Mouse (Mus musculus): ENCODE measurements at regions not wholly inside any gene's neighbourhood (a gene's known extent, or its start where the extent isn't known, plus 50 kb on each side); places are given as distances from the start of the nearest gene placed in this dataset.
"Not testable (repeated sequence)": the region's sequence is repeated elsewhere in the genome, so short reads cannot be mapped to it uniquely, and the experiment has no call there.

DNA sequence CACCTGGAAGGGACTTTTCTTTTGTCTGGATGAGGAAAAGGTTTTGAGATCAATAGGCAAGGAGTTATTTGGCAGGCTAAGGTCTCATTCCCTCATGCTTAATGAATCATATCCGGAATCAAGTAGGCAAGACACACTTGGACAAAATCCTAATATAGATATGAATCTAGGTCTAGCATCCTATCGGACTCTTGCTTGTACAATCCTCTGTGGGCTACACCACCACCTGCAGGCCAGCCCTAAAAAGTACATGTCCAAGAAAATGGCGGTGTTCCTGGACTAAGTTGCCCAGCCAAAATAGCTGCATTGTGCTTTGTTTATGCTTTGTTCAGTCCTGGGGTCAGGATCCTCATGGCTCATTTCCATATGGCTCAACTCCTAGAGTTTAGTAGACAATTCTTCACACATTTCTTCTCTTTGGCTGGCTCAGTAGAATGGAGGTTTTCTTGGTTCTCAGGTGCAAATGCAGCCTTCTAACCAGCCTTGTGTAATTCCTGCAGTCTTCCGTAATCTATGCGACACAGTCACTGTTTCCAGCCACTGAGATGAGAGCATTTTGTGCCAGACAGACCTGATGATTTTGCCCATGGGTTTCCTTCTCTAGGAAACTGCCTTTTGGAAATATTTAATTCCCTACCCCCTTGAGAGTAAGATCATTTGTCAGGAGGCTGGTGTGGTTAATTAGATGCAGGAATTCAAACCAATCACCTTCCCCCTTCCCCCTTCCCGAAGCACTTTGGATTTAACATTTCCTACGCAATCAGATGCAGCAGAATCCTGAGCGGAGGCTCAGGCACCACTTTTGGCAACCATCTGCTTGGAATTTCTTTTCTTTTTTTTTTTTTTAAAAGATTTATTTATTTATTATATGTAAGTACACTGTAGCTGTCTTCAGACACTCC lies 80.6 kb upstream of the Tcf12 start:
- 45% methylated on average over 8 of the region's 8 CpGs for WGBS
- H3K9ac ChIP-seq (ENCODE audit: low read depth, low read length) = no peak overlapping the region
- H3K27ac ChIP-seq (replicated peaks; ENCODE audit: insufficient read depth, low read depth, low read length) = no peak overlapping the region
- TF ChIP-seq CTCF (IDR thresholded peaks at IDR 0.05; ENCODE audit: low read depth, low read length) = peak; percentile 70
- TF ChIP-seq POLR2A (IDR thresholded peaks at IDR 0.05; ENCODE audit: extremely low read depth, insufficient read depth, low read length) = no peak
- no peaks in the 10 kb centered on the region for H3K36me3 ChIP-seq (ENCODE audit: control insufficient read depth, insufficient read depth, low read length)
- H3K4me1 ChIP-seq (ENCODE audit: control insufficient read depth, insufficient read depth, low read length) = no peaks in the 10 kb centered on the region
- no peak overlapping the region for H3K4me3 ChIP-seq (ENCODE audit: insufficient read depth, low read depth, low read length)
- no peaks in the 10 kb centered on the region for H3K79me2 ChIP-seq (ENCODE audit: control insufficient read depth, insufficient read depth, low read length)
- DNase-seq (ENCODE audit: extremely low read depth, low read depth, low spot score) = peak; percentile 37
- H3K27me3 ChIP-seq (ENCODE audit: control insufficient read depth, insufficient read depth, low read length) = no peaks in the 10 kb centered on the region

DNA sequence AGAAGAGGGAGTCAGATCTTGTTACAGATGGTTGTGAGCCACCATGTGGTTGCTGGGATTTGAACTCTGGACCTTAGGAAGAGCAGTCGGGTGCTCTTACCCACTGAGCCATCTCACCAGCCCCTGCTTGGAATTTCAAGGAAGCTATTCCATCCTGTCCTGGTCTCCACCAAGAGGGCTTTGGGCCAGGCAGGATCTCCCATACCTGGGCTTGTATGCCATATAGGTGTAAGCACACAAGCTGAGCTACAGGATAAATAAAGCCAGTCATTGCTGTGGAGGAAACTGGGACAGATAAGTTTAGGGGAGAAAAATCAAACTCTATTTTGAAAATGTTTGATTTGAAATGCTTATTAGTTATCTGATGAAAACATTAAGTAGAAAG lies 81.3 kb upstream of the Tcf12 start:
- H3K9ac ChIP-seq (ENCODE audit: low read depth, low read length); H3K27me3 ChIP-seq (ENCODE audit: control insufficient read depth, insufficient read depth, low read length); H3K27ac ChIP-seq (replicated peaks; ENCODE audit: insufficient read depth, low read depth, low read length); H3K4me1 ChIP-seq (ENCODE audit: control insufficient read depth, insufficient read depth, low read length); H3K79me2 ChIP-seq (ENCODE audit: control insufficient read depth, insufficient read depth, low read length); DNase-seq (ENCODE audit: extremely low read depth, low read depth, low spot score); H3K4me3 ChIP-seq (ENCODE audit: insufficient read depth, low read depth, low read length); H3K36me3 ChIP-seq (ENCODE audit: control insufficient read depth, insufficient read depth, low read length): not testable (repeated sequence)
- WGBS = 65% methylated on average over 1 of the region's 1 CpGs

DNA sequence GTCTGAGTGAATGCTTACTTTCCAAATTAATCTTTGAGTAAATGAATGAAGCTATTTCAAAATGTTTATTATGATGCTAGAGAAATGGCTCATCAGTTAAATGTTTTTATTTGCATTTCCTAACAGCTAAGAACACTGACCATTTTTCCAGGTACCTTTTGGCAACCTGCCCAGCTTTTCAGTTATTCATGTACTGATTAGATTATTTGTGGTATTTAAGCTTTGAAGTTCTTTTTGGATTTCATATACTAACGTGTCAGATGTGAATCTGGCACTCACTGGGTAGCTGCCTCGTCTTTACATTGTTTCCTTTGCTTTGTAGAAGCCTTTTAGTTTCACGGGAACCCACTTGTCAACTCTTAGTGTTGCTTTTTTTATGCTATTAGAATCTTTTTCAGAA lies 79.3 kb upstream of the Zfp280d start:
- WGBS = 63% methylated on average over 3 of the region's 3 CpGs
- TF ChIP-seq POLR2A (IDR thresholded peaks at IDR 0.05; ENCODE audit: extremely low read depth, insufficient read depth, low read length) (no peak), CTCF (IDR thresholded peaks at IDR 0.05; ENCODE audit: low read depth, low read length) (no peak)
- Histone ChIP-seq H3K79me2 (ENCODE audit: control insufficient read depth, insufficient read depth, low read length) (no peaks in the 10 kb centered on the region), H3K4me3 (ENCODE audit: insufficient read depth, low read depth, low read length) (no peak overlapping the region), H3K4me1 (ENCODE audit: control insufficient read depth, insufficient read depth, low read length) (no peaks in the 10 kb centered on the region), H3K27me3 (ENCODE audit: control insufficient read depth, insufficient read depth, low read length) (no peaks in the 10 kb centered on the region), H3K9ac (ENCODE audit: low read depth, low read length) (no peak overlapping the region), H3K27ac (replicated peaks; ENCODE audit: insufficient read depth, low read depth, low read length) (no peak overlapping the region), H3K36me3 (ENCODE audit: control insufficient read depth, insufficient read depth, low read length) (no peaks in the 10 kb centered on the region)
- DNase-seq (ENCODE audit: extremely low read depth, low read depth, low spot score) = no peak

DNA sequence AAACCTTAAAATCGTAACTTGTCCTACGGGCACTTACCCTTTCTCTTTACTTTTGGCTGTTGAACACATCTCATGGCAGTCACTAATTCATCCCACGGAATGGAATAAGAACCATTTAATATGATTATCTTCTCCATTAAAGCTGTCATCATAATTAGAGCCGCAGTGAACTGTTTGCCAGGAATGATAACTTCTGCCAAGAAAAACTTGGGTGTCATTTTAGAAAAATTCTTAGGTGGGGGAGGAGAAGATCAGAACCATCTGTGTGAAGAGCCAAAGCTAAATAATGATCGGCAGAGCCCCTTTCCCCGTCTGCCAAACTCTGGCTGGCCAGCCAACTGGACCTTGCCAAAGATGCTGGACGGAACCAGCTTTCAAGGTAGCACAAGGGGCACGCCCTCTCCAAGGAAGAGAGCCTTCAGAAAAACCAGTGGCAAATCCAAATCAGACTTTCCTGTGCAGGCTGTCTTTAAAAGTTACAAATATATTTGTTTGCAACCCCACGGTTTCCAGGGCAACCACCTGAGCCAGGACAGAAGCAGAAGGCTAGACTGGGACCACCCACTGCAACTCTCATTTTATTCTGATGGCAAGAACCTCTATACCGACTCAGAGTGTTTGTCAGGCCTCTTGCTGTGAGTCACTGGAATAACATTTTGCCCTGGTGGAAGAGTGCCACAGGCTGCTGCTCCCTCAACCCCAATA lies 77.9 kb upstream of the Zfp280d start:
- DNase-seq (ENCODE audit: extremely low read depth, low read depth, low spot score) = no peak
- H3K79me2 ChIP-seq (ENCODE audit: control insufficient read depth, insufficient read depth, low read length) = no peaks in the 10 kb centered on the region
- H3K27me3 ChIP-seq (ENCODE audit: control insufficient read depth, insufficient read depth, low read length) = no peaks in the 10 kb centered on the region
- no peaks in the 10 kb centered on the region for H3K36me3 ChIP-seq (ENCODE audit: control insufficient read depth, insufficient read depth, low read length)
- H3K27ac ChIP-seq (replicated peaks; ENCODE audit: insufficient read depth, low read depth, low read length) = no peak overlapping the region
- 82% methylated on average over 10 of the region's 10 CpGs for WGBS
- H3K9ac ChIP-seq (ENCODE audit: low read depth, low read length) = no peak overlapping the region
- no peak for TF ChIP-seq POLR2A (IDR thresholded peaks at IDR 0.05; ENCODE audit: extremely low read depth, insufficient read depth, low read length)
- no peak for TF ChIP-seq CTCF (IDR thresholded peaks at IDR 0.05; ENCODE audit: low read depth, low read length)
- no peaks in the 10 kb centered on the region for H3K4me1 ChIP-seq (ENCODE audit: control insufficient read depth, insufficient read depth, low read length)
- no peak overlapping the region for H3K4me3 ChIP-seq (ENCODE audit: insufficient read depth, low read depth, low read length)

DNA sequence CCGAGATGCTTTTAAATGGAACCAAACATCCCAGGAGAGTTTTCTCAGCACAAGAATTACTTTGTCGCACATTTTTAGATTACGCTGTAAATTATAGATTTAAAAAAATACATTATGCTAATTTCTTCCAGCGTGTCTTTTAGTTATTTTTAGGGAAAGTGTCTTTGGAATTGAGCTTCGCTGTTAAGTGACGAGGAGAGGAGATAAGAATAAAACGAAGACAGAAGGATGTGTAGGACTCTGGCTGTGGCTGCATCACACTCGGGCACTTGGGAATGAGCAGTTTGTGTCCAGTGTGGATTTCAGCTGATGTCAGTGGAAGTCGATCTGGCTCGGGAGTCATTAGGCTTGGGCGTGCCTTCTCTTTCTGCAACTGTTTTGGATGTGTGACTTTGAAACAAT lies 77.3 kb upstream of the Zfp280d start:
- no peak overlapping the region for H3K27ac ChIP-seq (replicated peaks; ENCODE audit: insufficient read depth, low read depth, low read length)
- no peaks in the 10 kb centered on the region for H3K4me1 ChIP-seq (ENCODE audit: control insufficient read depth, insufficient read depth, low read length)
- no peaks in the 10 kb centered on the region for H3K79me2 ChIP-seq (ENCODE audit: control insufficient read depth, insufficient read depth, low read length)
- no peaks in the 10 kb centered on the region for H3K36me3 ChIP-seq (ENCODE audit: control insufficient read depth, insufficient read depth, low read length)
- H3K4me3 ChIP-seq (ENCODE audit: insufficient read depth, low read depth, low read length) = no peak overlapping the region
- no peak for DNase-seq (ENCODE audit: extremely low read depth, low read depth, low spot score)
- no peak overlapping the region for H3K9ac ChIP-seq (ENCODE audit: low read depth, low read length)
- WGBS = 89% methylated on average over 11 of the region's 11 CpGs
- no peak for TF ChIP-seq CTCF (IDR thresholded peaks at IDR 0.05; ENCODE audit: low read depth, low read length)
- no peak for TF ChIP-seq POLR2A (IDR thresholded peaks at IDR 0.05; ENCODE audit: extremely low read depth, insufficient read depth, low read length)
- H3K27me3 ChIP-seq (ENCODE audit: control insufficient read depth, insufficient read depth, low read length) = no peaks in the 10 kb centered on the region

DNA sequence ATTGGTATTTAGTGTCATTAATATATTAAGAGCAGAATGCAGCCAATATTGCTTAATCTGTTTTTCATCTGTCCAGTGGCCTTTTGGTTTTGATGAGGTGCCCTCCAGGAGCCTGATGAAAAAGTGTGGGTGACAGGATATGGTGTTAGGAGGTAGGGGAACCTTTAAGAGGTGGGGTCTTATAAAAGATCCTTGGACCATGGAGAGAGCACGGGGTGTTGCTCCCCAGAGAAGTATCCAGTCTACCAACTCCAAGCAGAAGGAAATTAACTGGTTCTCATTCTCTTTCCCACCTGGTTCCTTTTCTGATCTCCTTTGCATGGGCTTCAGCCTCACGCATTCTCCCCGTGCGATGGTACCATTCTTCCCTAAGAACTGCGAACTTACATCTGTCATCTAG lies 75.7 kb upstream of the Zfp280d start:
- H3K36me3 ChIP-seq (ENCODE audit: control insufficient read depth, insufficient read depth, low read length) = no peaks in the 10 kb centered on the region
- H3K9ac ChIP-seq (ENCODE audit: low read depth, low read length) = no peak overlapping the region
- no peaks in the 10 kb centered on the region for H3K27me3 ChIP-seq (ENCODE audit: control insufficient read depth, insufficient read depth, low read length)
- no peak overlapping the region for H3K4me3 ChIP-seq (ENCODE audit: insufficient read depth, low read depth, low read length)
- 96% methylated on average over 5 of the region's 5 CpGs for WGBS
- no peak overlapping the region for H3K27ac ChIP-seq (replicated peaks; ENCODE audit: insufficient read depth, low read depth, low read length)
- H3K4me1 ChIP-seq (ENCODE audit: control insufficient read depth, insufficient read depth, low read length) = no peaks in the 10 kb centered on the region
- H3K79me2 ChIP-seq (ENCODE audit: control insufficient read depth, insufficient read depth, low read length) = no peaks in the 10 kb centered on the region
- DNase-seq (ENCODE audit: extremely low read depth, low read depth, low spot score) = no peak
- TF ChIP-seq POLR2A (IDR thresholded peaks at IDR 0.05; ENCODE audit: extremely low read depth, insufficient read depth, low read length) (no peak), CTCF (IDR thresholded peaks at IDR 0.05; ENCODE audit: low read depth, low read length) (no peak)

Data from liver, adult 2 months (tissue).